Mouse (Mus musculus): Measurements from ENCODE around the gene Mtif2.
"Not testable (repeated sequence)": the region's sequence is repeated elsewhere in the genome, so short reads cannot be mapped to it uniquely, and the experiment has no call there.

DNA sequence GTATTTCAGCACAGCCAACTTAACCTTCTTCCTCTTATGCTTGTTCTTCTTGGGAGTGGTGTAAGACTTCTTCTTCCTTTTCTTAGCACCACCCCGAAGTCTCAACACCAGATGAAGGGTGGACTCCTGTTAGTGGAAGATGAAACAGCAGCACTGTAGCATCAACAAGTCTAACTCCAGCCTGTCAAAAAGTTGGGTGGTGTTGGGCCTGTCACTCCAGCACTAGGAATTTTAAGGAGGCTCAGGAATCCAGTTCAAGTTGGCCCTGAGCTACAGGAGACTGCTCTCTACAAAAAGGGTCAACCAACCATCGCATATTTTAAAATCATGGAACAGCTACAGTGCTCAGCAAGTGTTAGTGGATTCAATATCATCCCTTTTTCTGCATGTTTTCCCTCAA lies 20.1 kb downstream of the Mtif2 start:
- not testable (repeated sequence) for TF ChIP-seq CTCF (IDR thresholded peaks at IDR 0.05; ENCODE audit: control insufficient read depth, insufficient read depth, low read length); POLR2A (IDR thresholded peaks at IDR 0.05; ENCODE audit: borderline replicate concordance, control insufficient read depth, low read depth, low read length)

All from bone marrow, adult 2 months (tissue).